Mouse (Mus musculus) thymus, adult 2 months (tissue): Measurements from ENCODE around the gene Bcam. TPM values are rescaled to one million over a fixed set of nuclear protein-coding genes. Genes with fewer than 3 reads are reported as not detected.

Experiments
- DNase-seq: peaks from one replicate; pipeline ENCODE4 v3.0.0; 2021
- H3K27ac ChIP-seq: fragments of 200-500 bp; 2 replicates; pipeline ENCODE4 v1.5.1; 2012; ENCODE audit warnings: low read length, control low read depth; ENCODE audit not compliant: control insufficient read depth, insufficient read depth
- H3K27me3 ChIP-seq: fragments of 200-500 bp; 2 replicates; pipeline ENCODE4 v1.6.1; 2012; ENCODE audit warnings: mild to moderate bottlenecking, low read length, moderate library complexity, mixed read lengths; ENCODE audit not compliant: control insufficient read depth, insufficient read depth
- H3K36me3 ChIP-seq: fragments of 200-500 bp; 2 replicates; pipeline ENCODE4 v1.6.1; 2012; ENCODE audit warnings: mild to moderate bottlenecking, low read length, moderate library complexity; ENCODE audit not compliant: control insufficient read depth, insufficient read depth
- H3K4me1 ChIP-seq: fragments of 200-500 bp; replicated peaks from 2 replicates; pipeline ENCODE4 v1.6.1; 2012; ENCODE audit warnings: low read length; ENCODE audit not compliant: control insufficient read depth, insufficient read depth
- H3K4me3 ChIP-seq: fragments of 200-500 bp; 2 replicates; pipeline ENCODE4 v1.5.1; 2012; ENCODE audit warnings: mild to moderate bottlenecking, low read length, control low read depth, moderate library complexity; ENCODE audit not compliant: control insufficient read depth, insufficient read depth
- CTCF ChIP-seq: fragments of 200-500 bp; IDR thresholded peaks from 2 replicates; pipeline ENCODE4 v1.5.1; 2012; ENCODE audit warnings: mild to moderate bottlenecking, control low read depth, low read length, moderate library complexity, borderline replicate concordance; ENCODE audit not compliant: control insufficient read depth, poor library complexity, insufficient read depth; ENCODE audit errors: extremely low read depth
- POLR2A ChIP-seq: fragments of 200-500 bp; IDR thresholded peaks from 2 replicates; pipeline ENCODE4 v1.6.1; 2012; ENCODE audit warnings: mild to moderate bottlenecking, low read length, control low read depth, moderate library complexity; ENCODE audit not compliant: control insufficient read depth, poor library complexity, insufficient read depth; ENCODE audit errors: extremely low read depth
- WGBS: fragments of 180-500 bp; shearing (Covaris S2); methylation state at CpG from one replicate; pipeline ENCODE4 v1.1.7; 2018; 5-methylcytosine and 5-hydroxymethylcytosine counted together
- polyA plus RNA-seq: library from polyadenylated mRNA; depleted of rRNA; stranded (reverse); fragments of >200 nt; gene quantifications from 2 replicates; pipeline ENCODE4 v1.2.3, GENCODE M21; 2012; rRNA removed

Gene Bcam
- polyA plus RNA-seq: 36.4 and 55.5 TPM in 2 replicates

DNA sequence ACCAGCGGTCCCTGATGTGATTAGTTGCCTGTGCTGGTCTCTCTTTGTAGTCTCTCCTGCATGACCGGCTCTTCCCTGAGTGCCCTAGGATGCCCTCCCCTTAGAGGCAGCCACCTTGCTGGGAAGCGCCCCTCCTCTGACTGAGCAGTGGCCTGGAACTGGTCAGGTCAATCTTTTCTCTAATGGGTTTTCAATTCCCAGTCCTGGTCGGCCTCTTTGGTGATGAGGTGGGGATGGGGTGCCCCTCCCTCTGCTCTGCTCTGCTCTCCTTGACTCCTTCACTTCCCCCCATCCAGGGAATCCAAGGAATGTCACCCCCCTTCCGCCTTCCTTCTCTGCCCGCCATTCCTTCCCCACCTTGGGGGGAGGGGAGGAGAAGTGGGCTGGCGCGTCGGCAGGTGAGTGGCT lies at the start of gene Bcam:
TSS of gene Bcam (minus strand) at position 33 of the 408 bp plus-strand sequence.
- DNase-seq: no peak
- TF ChIP-seq CTCF (no peak), POLR2A (no peak)
- H3K27me3 ChIP-seq: no peaks in the 10 kb centered on the region; the same call in 1 of the 2 replicates
- H3K4me3 ChIP-seq: peak within 1 kb of the TSS; percentile 15; the same call in 1 of the 2 replicates
- H3K27ac ChIP-seq: no peak within 1 kb of the TSS
- WGBS: 73% methylated on average over 9 of the region's 9 CpGs
- no peaks in the 10 kb centered on the region for H3K36me3 ChIP-seq
- H3K4me1 ChIP-seq: peaks cover 11% of the 10 kb centered on the region

- TF ChIP-seq POLR2A (no peak), CTCF (no peak)
- no peak overlapping the region for H3K27ac ChIP-seq
Observed at GRCm38 (mm10) chr7:19818875-19819274, 48.1 kb upstream of the Bcam start.

DNA sequence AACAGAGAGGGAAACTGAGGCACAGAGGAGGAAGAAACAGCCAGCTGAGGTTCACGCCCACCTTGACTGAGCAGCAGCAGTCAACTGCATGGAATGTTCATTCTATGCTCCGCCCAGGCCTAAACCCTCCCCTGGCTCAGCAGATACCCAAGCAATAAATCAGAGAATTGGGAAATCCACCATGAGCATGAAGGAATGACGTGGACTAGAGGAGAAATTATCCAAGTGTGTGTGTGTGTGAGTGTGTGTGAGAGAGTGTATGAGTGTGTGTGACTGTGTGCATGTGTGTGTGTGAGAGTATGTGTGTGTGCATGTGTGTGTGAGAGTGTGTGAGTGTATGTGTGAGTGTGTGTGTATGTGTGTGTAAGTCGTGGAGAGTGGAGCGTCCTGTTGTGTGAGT lies 47.6 kb upstream of the Bcam start:
- no peaks in the 10 kb centered on the region for H3K36me3 ChIP-seq
- no peak overlapping the region for H3K27ac ChIP-seq
- WGBS: 88% methylated on average over 5 of the region's 5 CpGs
- no peak for TF ChIP-seq POLR2A
- TF ChIP-seq CTCF: no peak
- DNase-seq: no peak
- peaks cover 6% of the 10 kb centered on the region; the same call in 1 of the 2 replicates for H3K27me3 ChIP-seq
- no peak overlapping the region for H3K4me3 ChIP-seq
- H3K4me1 ChIP-seq: peaks cover 38% of the 10 kb centered on the region

More at GRCm38 (mm10) chr7:19818875-19819274, 48.1 kb upstream of the Bcam start:
- 90% methylated on average over 7 of the region's 7 CpGs for WGBS
- peaks cover 42% of the 10 kb centered on the region for H3K4me1 ChIP-seq
- no peak overlapping the region for H3K4me3 ChIP-seq
- no peaks in the 10 kb centered on the region for H3K36me3 ChIP-seq
- peaks cover 6% of the 10 kb centered on the region; the same call in 1 of the 2 replicates for H3K27me3 ChIP-seq
- DNase-seq: no peak

GRCm38 (mm10) chr7:19817382-19818105 lies 46.7 kb upstream of the Bcam start:
- H3K4me1 ChIP-seq: peaks cover 34% of the 10 kb centered on the region
- H3K27me3 ChIP-seq: peaks cover 6% of the 10 kb centered on the region; the same call in 1 of the 2 replicates
- TF ChIP-seq CTCF (no peak), POLR2A (no peak)
- peak overlapping the region; percentile 22 for H3K4me3 ChIP-seq
- DNase-seq: peak; percentile 85
- no peaks in the 10 kb centered on the region for H3K36me3 ChIP-seq
- 9% methylated on average over 15 of the region's 15 CpGs for WGBS
- H3K27ac ChIP-seq: peak overlapping the region; percentile 21; the same call in 1 of the 2 replicates

GRCm38 (mm10) chr7:19816224-19816771 lies 45.5 kb upstream of the Bcam start:
- Histone ChIP-seq H3K36me3 (no peaks in the 10 kb centered on the region), H3K4me1 (peaks cover 34% of the 10 kb centered on the region), H3K27me3 (no peaks in the 10 kb centered on the region), H3K4me3 (peak overlapping the region; percentile 42), H3K27ac (peak overlapping the region; percentile 51; the same call in 1 of the 2 replicates)
- WGBS: under 1% methylated on average over 28 of the region's 28 CpGs
- DNase-seq: peak; percentile 70
- TF ChIP-seq CTCF: no peak
- no peak for TF ChIP-seq POLR2A

DNA sequence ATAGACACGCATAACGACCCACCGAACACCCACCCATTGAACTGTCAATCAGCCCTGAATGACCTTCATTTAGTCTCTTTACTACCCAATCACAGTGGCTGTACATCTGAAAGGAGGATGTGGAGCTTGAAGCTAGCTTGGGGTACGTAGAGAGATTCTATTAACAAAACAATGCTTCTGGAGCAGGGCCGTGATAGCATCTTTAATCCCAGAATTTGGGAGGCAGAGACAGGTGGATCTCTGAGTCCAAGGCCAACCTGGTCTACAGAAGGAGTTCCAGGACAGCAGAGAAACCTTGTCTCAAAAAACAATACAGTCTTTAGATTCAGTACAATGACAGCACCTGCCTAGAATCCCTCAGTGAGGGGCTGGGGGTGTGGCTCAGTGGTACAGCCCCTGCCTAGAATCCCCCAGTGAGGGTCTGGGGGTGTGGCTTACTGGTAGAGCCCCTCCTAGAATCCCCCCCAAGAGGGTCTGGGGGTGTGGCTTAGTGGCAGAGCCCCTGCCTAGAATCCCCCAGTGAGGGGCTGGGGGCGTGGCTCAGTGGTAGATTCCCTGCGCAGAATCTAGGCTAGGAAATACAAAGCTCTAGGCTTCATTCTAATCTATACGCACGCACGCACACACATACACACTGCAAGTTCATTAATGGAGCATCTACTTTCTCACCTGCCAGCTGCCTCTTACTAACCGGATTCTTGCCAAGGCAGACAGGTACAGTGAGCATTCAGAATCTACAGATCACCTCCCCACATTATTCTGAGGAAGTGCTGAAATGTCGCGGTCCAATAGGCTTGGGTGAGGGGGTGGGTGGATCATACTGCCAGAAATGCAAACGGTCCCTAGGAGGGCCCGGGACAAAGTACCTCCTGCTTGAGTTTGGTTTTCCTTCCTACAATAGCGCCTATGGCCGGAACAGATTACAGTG lies 44.7 kb upstream of the Bcam start:
- TF ChIP-seq POLR2A (no peak), CTCF (no peak)
- H3K27ac ChIP-seq: peak overlapping the region; percentile 51; the same call in 1 of the 2 replicates
- no peak for DNase-seq
- H3K4me1 ChIP-seq: peaks cover 34% of the 10 kb centered on the region
- 47% methylated on average over 17 of the region's 17 CpGs for WGBS
- H3K4me3 ChIP-seq: peak overlapping the region; percentile 42
- no peaks in the 10 kb centered on the region for H3K27me3 ChIP-seq
- no peaks in the 10 kb centered on the region for H3K36me3 ChIP-seq
